Comparison of ENCODE assay signal across 23 mouse cellular contexts in genomic region chr12:112341726-112342469, GRCm38 (mm10).
DNase-seq lines count a peak whose midpoint lies in the region; ATAC-seq and TF ChIP-seq lines count a peak whose summit lies in the region.
"Had no signal": no experiment of that assay in that cellular context is flagged by ENCODE, and none has a peak within 500 bp of the region (broad histone marks: within the 10 kb centered on the region; RNA-seq: fewer than 3 reads in every experiment).

No protein-coding gene starts in this region.

- H3K36me3 ChIP-seq in hindbrain, embryonic 10.5 days: no peaks in the 10 kb centered on the region
- no peaks in the 10 kb centered on the region for H3K36me3 ChIP-seq in hindbrain, postnatal 0 days (ENCODE audit: insufficient read depth, low read length)
- H3K36me3 ChIP-seq in MEL (ENCODE audit: control insufficient read depth in 1 of 2, insufficient read depth in 2 of 2, low read length in 2 of 2): no peaks in the 10 kb centered on the region
- H3K36me3 ChIP-seq: embryonic facial prominence, embryonic 15.5 days; forebrain, embryonic 10.5 days; hindbrain, embryonic 13.5 days had no signal

- H3K27ac ChIP-seq in hindbrain, embryonic 10.5 days: peak overlapping the region; percentile 42; the same call in 1 of the 2 replicates
- H3K27ac ChIP-seq in hindbrain, postnatal 0 days: no peak overlapping the region
- no peak overlapping the region for H3K27ac ChIP-seq in MEL (ENCODE audit: control insufficient read depth, low read depth, low read length)
- H3K27ac ChIP-seq in left cerebral cortex, adult 2 months: no peak overlapping the region
- H3K27ac ChIP-seq: embryonic facial prominence, embryonic 15.5 days; forebrain, embryonic 10.5 days; gastrocnemius, adult 2 months; hindbrain, embryonic 13.5 days had no signal

- no peak for TF ChIP-seq CTCF in hindbrain, postnatal 0 days (IDR thresholded peaks at IDR 0.05; ENCODE audit: low read depth)
- TF ChIP-seq CTCF in MEL (IDR thresholded peaks at IDR 0.05 in 2 of 3, conservative IDR thresholded peaks at IDR 0.05 in 1 of 3; ENCODE audit: control insufficient read depth in 1 of 3, insufficient read depth in 1 of 3, low read depth in 2 of 3, low read length in 3 of 3, poor library complexity in 1 of 3, severe bottlenecking in 1 of 3): no peak
- no peak for TF ChIP-seq CTCF in lung, adult 2 months (IDR thresholded peaks at IDR 0.05; ENCODE audit: insufficient read depth, low read length)
- no peak for TF ChIP-seq CTCF in left cerebral cortex, adult 2 months (IDR thresholded peaks at IDR 0.05)

- peaks cover 20% of the 10 kb centered on the region for H3K27me3 ChIP-seq in hindbrain, embryonic 10.5 days (ENCODE audit: insufficient read depth, poor library complexity, severe bottlenecking)
- no peaks in the 10 kb centered on the region for H3K27me3 ChIP-seq in hindbrain, postnatal 0 days (ENCODE audit: insufficient read depth, low read length)
- H3K27me3 ChIP-seq in MEL (ENCODE audit: control insufficient read depth in 1 of 2, insufficient read depth in 2 of 2, low read length in 2 of 2): no peaks in the 10 kb centered on the region
- H3K27me3 ChIP-seq: embryonic facial prominence, embryonic 15.5 days had no signal

- no peaks in the 10 kb centered on the region for H3K9me3 ChIP-seq in hindbrain, embryonic 10.5 days
- no peaks in the 10 kb centered on the region for H3K9me3 ChIP-seq in hindbrain, postnatal 0 days (ENCODE audit: low read length)
- peaks cover 2% of the 10 kb centered on the region; the same call in 1 of the 2 replicates for H3K9me3 ChIP-seq in MEL (replicated peaks; ENCODE audit: insufficient read depth, low read length)
- H3K9me3 ChIP-seq: embryonic facial prominence, embryonic 15.5 days; forebrain, embryonic 10.5 days; hindbrain, embryonic 13.5 days had no signal

- no peak overlapping the region for H3K9ac ChIP-seq in hindbrain, postnatal 0 days (replicated peaks; ENCODE audit: low read length)
- H3K9ac ChIP-seq in MEL (ENCODE audit: control insufficient read depth, low read depth, low read length, poor library complexity, severe bottlenecking): no peak overlapping the region
- H3K9ac ChIP-seq: embryonic facial prominence, embryonic 15.5 days; hindbrain, embryonic 13.5 days had no signal

- intact Hi-C loops in left cerebral cortex, adult 2 months (cut with DNase I): no loop called here

- TF ChIP-seq EP300 in MEL (IDR thresholded peaks at IDR 0.05; ENCODE audit: low read depth in 1 of 2, low read length in 2 of 2): no peak

- ATAC-seq in hindbrain, postnatal 0 days: no peak
- ATAC-seq: activated CD4-positive, CD25-positive, alpha-beta regulatory T cell, adult 4 months; forebrain, embryonic 14.5 days; Patski had no signal

- 84% methylated on average over 8 of the region's 8 CpGs for WGBS in hindbrain, embryonic 10.5 days
- WGBS in hindbrain, postnatal 0 days: 85% methylated on average over 8 of the region's 8 CpGs
- WGBS in lung, adult 2 months: 68% methylated on average over 8 of the region's 8 CpGs

- DNase-seq in hindbrain, embryonic 10.5 days (ENCODE audit: low spot score): no peak
- no peak for DNase-seq in hindbrain, postnatal 0 days (ENCODE audit: low spot score)
- DNase-seq in MEL (ENCODE audit: low read depth, low spot score): no peak
- peak; percentile 46 for DNase-seq in lung, adult 2 months
- DNase-seq in lung, postnatal 25 days (ENCODE audit: low spot score): peak; percentile 38
- DNase-seq in left cerebral cortex, adult 2 months (ENCODE audit: extremely low spot score in 1 of 2, low spot score in 2 of 2): no peak
- no peak for DNase-seq in spleen, postnatal 36 days (ENCODE audit: low spot score in 2 of 2)
- no peak for DNase-seq in cerebellum, postnatal 4 days (ENCODE audit: low spot score in 2 of 2)
- DNase-seq: adrenal gland, adult 2 months; adrenal gland, postnatal 25 days; cerebellum, adult 2 months; embryo, embryonic 11 days; gastrocnemius, adult 2 months; gastrocnemius, postnatal 25 days; heart, postnatal 10 days; heart, postnatal 4 days had no signal

- H3K4me2 ChIP-seq in hindbrain, postnatal 0 days (ENCODE audit: low read depth, low read length): no peak overlapping the region
- H3K4me2 ChIP-seq: embryonic facial prominence, embryonic 15.5 days; hindbrain, embryonic 13.5 days had no signal

- H3K4me3 ChIP-seq in hindbrain, embryonic 10.5 days: no peak overlapping the region
- no peak overlapping the region for H3K4me3 ChIP-seq in hindbrain, postnatal 0 days (ENCODE audit: low read length)
- no peak overlapping the region for H3K4me3 ChIP-seq in MEL (ENCODE audit: control insufficient read depth in 1 of 2, insufficient read depth in 1 of 2, low read depth in 2 of 2, low read length in 2 of 2)
- H3K4me3 ChIP-seq in lung, adult 2 months (replicated peaks; ENCODE audit: extremely low read depth, low read depth, low read length): no peak overlapping the region
- no peak overlapping the region for H3K4me3 ChIP-seq in left cerebral cortex, adult 2 months
- H3K4me3 ChIP-seq: embryonic facial prominence, embryonic 15.5 days; erythroblast, embryonic 14.5 days; forebrain, embryonic 10.5 days; gastrocnemius, adult 2 months; hindbrain, embryonic 13.5 days had no signal

- TF ChIP-seq RAD21 in MEL (IDR thresholded peaks at IDR 0.05; ENCODE audit: low read depth, low read length): no peak

- TF ChIP-seq POLR2A in MEL (IDR thresholded peaks at IDR 0.05; ENCODE audit: control insufficient read depth in 1 of 2, insufficient read depth in 1 of 2, low read depth in 1 of 2, low read length in 2 of 2, poor library complexity in 1 of 2): no peak
- no peak for TF ChIP-seq POLR2A in lung, adult 2 months (IDR thresholded peaks at IDR 0.05; ENCODE audit: borderline replicate concordance, extremely low read depth, low read depth, low read length)

- H3K4me1 ChIP-seq in hindbrain, embryonic 10.5 days (replicated peaks): peaks cover 64% of the 10 kb centered on the region
- H3K4me1 ChIP-seq in hindbrain, postnatal 0 days (ENCODE audit: insufficient read depth, low read length): peaks cover 11% of the 10 kb centered on the region
- H3K4me1 ChIP-seq in MEL (ENCODE audit: control insufficient read depth in 1 of 2, insufficient read depth in 2 of 2, low read length in 2 of 2): no peaks in the 10 kb centered on the region
- peaks cover 7% of the 10 kb centered on the region for H3K4me1 ChIP-seq in lung, adult 2 months (ENCODE audit: control insufficient read depth, insufficient read depth, low read length)

- no peaks in the 10 kb centered on the region for H3K79me2 ChIP-seq in MEL (ENCODE audit: control insufficient read depth, insufficient read depth, low read length, poor library complexity)

TF ChIP-seq in MEL, 35 proteins besides CTCF, POLR2A, EP300 and RAD21:
- TF ChIP-seq ETS1 (IDR thresholded peaks at IDR 0.05; ENCODE audit: low read depth, low read length) (no peak), TBP (IDR thresholded peaks at IDR 0.05; ENCODE audit: low read depth, low read length) (0 out of 2 replicates have a peak, but pooled peaks have one; percentile 14)

Comparison
In these comparisons a context has a peak if more than half of its experiments do, and no peak if none do; other contexts are left out.
1. DNase-seq: peak in lung, adult 2 months (single experiment) and lung, postnatal 25 days (single experiment); none in hindbrain, embryonic 10.5 days (single experiment), hindbrain, postnatal 0 days (single experiment), MEL (single experiment), left cerebral cortex, adult 2 months (0 of 2), spleen, postnatal 36 days (0 of 2) and cerebellum, postnatal 4 days (0 of 2).